Mouse (Mus musculus): ENCODE measurements around the gene Ttc28.

DNA sequence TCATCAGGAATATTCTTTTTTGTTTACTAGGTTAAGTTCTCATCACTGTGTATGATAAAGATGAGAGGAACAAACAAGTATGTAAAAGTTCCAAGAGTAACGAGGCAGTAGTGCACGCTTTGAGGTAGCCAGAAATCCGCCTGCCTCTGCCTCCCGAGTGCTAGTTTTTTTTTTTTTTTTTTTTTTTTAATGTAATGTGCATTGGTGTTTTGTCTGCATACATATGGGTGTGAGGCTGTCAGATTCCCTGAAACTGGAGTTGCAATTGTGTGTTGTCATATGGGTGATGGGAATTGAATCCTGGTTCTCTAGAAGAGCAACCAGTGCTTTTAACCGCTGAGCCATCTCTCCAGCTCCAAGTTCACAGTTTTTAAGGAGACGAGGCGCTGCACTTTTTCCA, 561 bp upstream of the Ttc28 start:
- TF ChIP-seq CTCF (IDR thresholded peaks at IDR 0.05; ENCODE audit: low read depth, low read length), result no peak
- no peak for TF ChIP-seq POLR2A (IDR thresholded peaks at IDR 0.05; ENCODE audit: extremely low read depth, insufficient read depth, low read length)
